Mouse (Mus musculus) liver, embryonic 14.5 days (tissue): ENCODE measurements around the gene Rgs9bp. TPM values are rescaled to one million over a fixed set of nuclear protein-coding genes. Genes with fewer than 3 reads are reported as not detected.

Experiments used
- ATAC-seq: fragments of 200-750 bp; cut with Nextera tagmentation; 2 replicates; pipeline ENCODE4 v1.8.0; 2017; ENCODE audit warnings: moderate number of reproducible peaks, mild to moderate bottlenecking, moderate library complexity; ENCODE audit not compliant: insufficient read depth
- DNase-seq, 3 experiments: peaks; one replicate each; pipeline ENCODE4 v3.0.0-alpha.2; 2012 to 2013; ENCODE audit warnings: low read depth in 3 of 3, low spot score in 3 of 3
- H3K27ac ChIP-seq: fragments of 300-500 bp; sonication (generic); 2 replicates; pipeline ENCODE4 v1.5.1; 2014; ENCODE audit warnings: moderate library complexity, mild to moderate bottlenecking, control low read depth, inconsistent platforms
- H3K27me3 ChIP-seq: fragments of 300-500 bp; sonication (generic); 2 replicates; pipeline ENCODE4 v1.6.1; 2014; ENCODE audit warnings: mild to moderate bottlenecking, low read length, moderate library complexity; ENCODE audit not compliant: control insufficient read depth, insufficient read depth
- H3K36me3 ChIP-seq: fragments of 300-500 bp; sonication (generic); replicated peaks from 2 replicates; pipeline ENCODE4 v1.6.1; 2014; ENCODE audit warnings: low read depth; ENCODE audit not compliant: control insufficient read depth, insufficient read depth
- H3K4me1 ChIP-seq, 2 experiments: fragments of 200-500 bp in 1 of 2; fragments of 300-500 bp in 1 of 2; sonication (generic) in 1 of 2; replicated peaks; 2 replicates each; pipeline ENCODE4 v1.6.1; 2012 to 2014; ENCODE audit warnings: antibody characterized with exemption in 1 of 2, inconsistent platforms in 1 of 2, low read length in 1 of 2; ENCODE audit not compliant: control insufficient read depth in 2 of 2, insufficient read depth in 2 of 2
- H3K4me2 ChIP-seq: fragments of 300-500 bp; sonication (generic); 2 replicates; pipeline ENCODE4 v1.6.1; 2014; ENCODE audit warnings: low read depth, mild to moderate bottlenecking, control low read depth, moderate library complexity
- H3K4me3 ChIP-seq, 2 experiments: fragments of 200-500 bp in 1 of 2; fragments of 300-500 bp in 1 of 2; sonication (generic) in 1 of 2; 2 replicates each; pipeline ENCODE4 v1.5.1; 2012 to 2014; ENCODE audit warnings: low read depth in 2 of 2, low read length in 2 of 2, mild to moderate bottlenecking in 2 of 2, control low read depth in 1 of 2, inconsistent platforms in 1 of 2, moderate library complexity in 1 of 2; ENCODE audit not compliant: insufficient read depth in 1 of 2
- H3K9ac ChIP-seq: fragments of 300-500 bp; sonication (generic); replicated peaks from 2 replicates; pipeline ENCODE4 v1.6.1; 2014; ENCODE audit warnings: mild to moderate bottlenecking, control low read depth, moderate library complexity
- H3K9me3 ChIP-seq: fragments of 300-500 bp; sonication (generic); 2 replicates; pipeline ENCODE4 v1.6.1; 2016; ENCODE audit warnings: low read length, mixed read lengths; ENCODE audit not compliant: control insufficient read depth
- CTCF ChIP-seq: IDR thresholded peaks from 2 replicates; pipeline ENCODE4 v1.5.1; 2016; ENCODE audit warnings: antibody characterized with exemption, low read depth, control low read depth
- EP300 ChIP-seq: IDR thresholded peaks from 2 replicates; pipeline ENCODE4 v1.6.1; 2016; ENCODE audit warnings: antibody characterized with exemption, low read depth
- WGBS: fragments of 180-500 bp; shearing (Covaris S2); extraction: QIAGEN DNeasy Blood & Tissue Kit; methylation state at CpG from one replicate; pipeline ENCODE4 v1.1.7; 2014; ENCODE audit not compliant: insufficient replicate concordance; 5-methylcytosine and 5-hydroxymethylcytosine counted together
- polyA plus RNA-seq, 2 experiments: library from polyadenylated mRNA; depleted of rRNA in 1 of 2; stranded (reverse) in 1 of 2; unstranded in 1 of 2; fragments of >200 nt; fragmentation: Nextera tagmentation in 1 of 2; extraction: Ambion mirVana in 1 of 2; gene quantifications; 2 replicates each; pipeline versions ENCODE4 v1.2.1 to v1.2.3; 2012 to 2014

The Rgs9bp gene
- polyA plus RNA-seq, 2 experiments, result 0.05 to 0.11 TPM

GRCm38 (mm10) chr7:35584786-35585190 lies 594 bp downstream of the Rgs9bp start:
- H3K9me3 ChIP-seq, result no peaks in the 10 kb centered on the region
- DNase-seq, result no peak
- H3K4me1 ChIP-seq, result peaks cover 27 to 29% of the 10 kb centered on the region in 2 experiments
- no peak overlapping the region for H3K27ac ChIP-seq
- peak overlapping the region; percentile 93 for H3K4me2 ChIP-seq
- TF ChIP-seq EP300 (no peak), CTCF (no peak)
- peak overlapping the region; percentile 70 to 78 for H3K4me3 ChIP-seq
- H3K9ac ChIP-seq, result no peak overlapping the region; the same call in 1 of the 2 replicates
- ATAC-seq, result no peak
- H3K27me3 ChIP-seq, result peaks cover 36% of the 10 kb centered on the region
- H3K36me3 ChIP-seq, result no peaks in the 10 kb centered on the region
- under 1% methylated on average over 50 of the region's 50 CpGs for WGBS

GRCm38 (mm10) chr7:35584068-35584785 lies 1.2 kb downstream of the Rgs9bp start:
- Histone ChIP-seq H3K9ac (no peak overlapping the region; the same call in 1 of the 2 replicates), H3K27me3 (peaks cover 36% of the 10 kb centered on the region), H3K36me3 (no peaks in the 10 kb centered on the region), H3K4me1 (peaks cover 22 to 25% of the 10 kb centered on the region in 2 experiments), H3K27ac (no peak overlapping the region), H3K9me3 (no peaks in the 10 kb centered on the region), H3K4me3 (peak overlapping the region; percentile 70 to 78), H3K4me2 (peak overlapping the region; percentile 93)
- ATAC-seq (no peak), DNase-seq (no peak)
- WGBS, result 7% methylated on average over 36 of the region's 36 CpGs
- TF ChIP-seq CTCF (no peak), EP300 (no peak)

- no peak for ATAC-seq
- Histone ChIP-seq H3K9me3 (no peaks in the 10 kb centered on the region), H3K36me3 (no peaks in the 10 kb centered on the region), H3K27ac (no peak overlapping the region), H3K4me1 (peaks cover 15 to 18% of the 10 kb centered on the region in 2 experiments), H3K27me3 (peaks cover 36% of the 10 kb centered on the region), H3K4me2 (no peak overlapping the region), H3K9ac (no peak overlapping the region), H3K4me3 (no peak overlapping the region)
- no peak for DNase-seq
- 33% methylated on average over 11 of the region's 11 CpGs for WGBS
- TF ChIP-seq CTCF, result no peak
- no peak for TF ChIP-seq EP300
These were observed 1.8 kb downstream of the Rgs9bp start for GRCm38 (mm10) chr7:35583476-35584025.

GRCm38 (mm10) chr7:35582719-35583118 lies 2.7 kb downstream of the Rgs9bp start:
- Histone ChIP-seq H3K36me3 (no peaks in the 10 kb centered on the region), H3K4me3 (no peak overlapping the region), H3K27me3 (peaks cover 36% of the 10 kb centered on the region), H3K9ac (no peak overlapping the region), H3K27ac (no peak overlapping the region), H3K4me2 (no peak overlapping the region), H3K4me1 (peaks cover 7 to 10% of the 10 kb centered on the region in 2 experiments), H3K9me3 (no peaks in the 10 kb centered on the region)
- DNase-seq (no peak), ATAC-seq (no peak)
- TF ChIP-seq CTCF (peak; percentile 69), EP300 (no peak)
- 53% methylated on average over 5 of the region's 5 CpGs for WGBS

GRCm38 (mm10) chr7:35579849-35580248 lies 5.5 kb downstream of the Rgs9bp start:
- Histone ChIP-seq H3K36me3 (no peaks in the 10 kb centered on the region), H3K9ac (no peak overlapping the region), H3K4me3 (no peak overlapping the region), H3K27me3 (peaks cover 29% of the 10 kb centered on the region), H3K4me2 (no peak overlapping the region), H3K4me1 (peaks cover 0 to 4% of the 10 kb centered on the region in 2 experiments; a peak in 1 of 4 replicates), H3K27ac (no peak overlapping the region), H3K9me3 (no peaks in the 10 kb centered on the region)
- 40% methylated on average over 4 of the region's 4 CpGs for WGBS
- DNase-seq (no peak), ATAC-seq (peak; percentile 42; the same call in 1 of the 2 replicates)
- TF ChIP-seq CTCF (peak; percentile 89), EP300 (no peak)
